Mouse (Mus musculus) hindbrain, embryonic 12.5 days (tissue): ENCODE results near the gene Dcp1a. TPM values are rescaled to one million over a fixed set of nuclear protein-coding genes. Genes with fewer than 3 reads are reported as not detected.

ENCODE experiments used
- ATAC-seq: fragments of 200-750 bp; cut with Nextera tagmentation; 2 replicates; pipeline ENCODE4 v1.8.0; 2017; ENCODE audit warnings: moderate TSS enrichment; ENCODE audit not compliant: low FRiP score
- H3K27ac ChIP-seq: fragments of 300-500 bp; sonication (generic); 2 replicates; pipeline ENCODE4 v1.5.1; 2016; ENCODE audit warnings: mild to moderate bottlenecking
- H3K27me3 ChIP-seq: fragments of 300-500 bp; sonication (generic); 2 replicates; pipeline ENCODE4 v1.6.1; 2016; ENCODE audit warnings: mild to moderate bottlenecking
- H3K36me3 ChIP-seq: fragments of 300-500 bp; sonication (generic); 2 replicates; pipeline ENCODE4 v1.6.1; 2016; ENCODE audit warnings: mild to moderate bottlenecking
- H3K4me1 ChIP-seq: fragments of 300-500 bp; sonication (generic); 2 replicates; pipeline ENCODE4 v1.6.1; 2016
- H3K4me2 ChIP-seq: fragments of 300-500 bp; sonication (generic); replicated peaks from 2 replicates; pipeline ENCODE4 v1.6.1; 2016; ENCODE audit warnings: mild to moderate bottlenecking
- H3K4me3 ChIP-seq: fragments of 300-500 bp; sonication (generic); 2 replicates; pipeline ENCODE4 v1.5.1; 2016; ENCODE audit warnings: mild to moderate bottlenecking
- H3K9ac ChIP-seq: fragments of 300-500 bp; sonication (generic); 2 replicates; pipeline ENCODE4 v1.6.1; 2016; ENCODE audit warnings: mild to moderate bottlenecking, moderate library complexity
- H3K9me3 ChIP-seq: fragments of 300-500 bp; sonication (generic); replicated peaks from 2 replicates; pipeline ENCODE4 v1.6.1; 2016; ENCODE audit warnings: mild to moderate bottlenecking
- WGBS: fragments of 180-500 bp; shearing (Covaris S2); methylation state at CpG from one replicate; pipeline ENCODE4 v1.1.7; 2016; 5-methylcytosine and 5-hydroxymethylcytosine counted together
- polyA plus RNA-seq: library from polyadenylated mRNA; unstranded; fragments of >200 nt; fragmentation: Nextera tagmentation; extraction: Ambion mirVana; gene quantifications from 2 replicates; pipeline ENCODE4 v1.2.1, GENCODE M21; 2016

The Dcp1a gene
- polyA plus RNA-seq, 1 experiment from 2014 or later, result 29.2 TPM

DNA sequence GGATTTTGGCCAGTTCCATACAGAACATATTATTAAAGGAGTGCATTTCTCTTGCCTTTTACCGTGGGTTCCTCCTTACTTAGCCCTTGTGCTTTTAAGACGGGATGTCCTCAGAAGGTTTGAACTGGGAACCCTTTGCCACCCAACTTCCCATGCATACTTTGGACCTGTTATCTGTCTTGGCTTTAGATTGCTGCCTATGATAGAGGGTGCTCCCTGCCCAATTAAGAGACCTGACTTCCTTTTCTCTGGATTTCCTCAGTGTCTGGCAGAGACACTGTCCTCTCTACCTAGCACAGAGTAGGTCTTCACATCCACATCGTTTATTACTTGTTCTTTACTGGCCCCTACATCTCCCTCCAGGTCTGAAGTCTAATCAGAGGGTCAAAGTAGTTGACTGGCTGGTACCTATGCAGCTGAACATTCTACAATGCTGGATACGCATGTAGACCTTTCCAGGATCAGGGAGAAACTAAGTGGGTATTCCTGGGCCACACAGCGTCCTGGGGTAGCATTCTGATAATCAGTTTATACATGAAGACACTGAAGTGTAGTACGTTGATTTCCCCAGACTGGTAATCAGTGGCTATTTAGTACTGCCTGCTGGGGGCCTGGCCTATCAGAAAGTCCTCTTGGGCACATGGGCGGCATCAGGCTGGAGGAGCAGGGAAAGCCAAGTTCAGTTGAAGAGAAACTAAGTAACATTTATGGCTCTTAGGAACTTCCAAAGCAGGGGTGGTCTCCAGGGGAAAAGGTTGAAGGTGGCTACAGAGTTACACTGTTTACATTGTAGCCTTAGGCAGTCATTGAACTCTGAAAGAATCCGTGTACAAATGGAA is 71.1 kb downstream of the Dcp1a start:
- Histone ChIP-seq H3K27me3 (no peaks in the 10 kb centered on the region), H3K9me3 (no peaks in the 10 kb centered on the region), H3K4me2 (peak overlapping the region; percentile 84), H3K36me3 (no peaks in the 10 kb centered on the region; the same call in 1 of the 2 replicates), H3K9ac (peak overlapping the region; percentile 83), H3K4me1 (peaks cover 29% of the 10 kb centered on the region), H3K4me3 (peak overlapping the region; percentile 64), H3K27ac (no peak overlapping the region)
- 41% methylated on average over 8 of the region's 8 CpGs for whole genome bisulfite sequencing
- no peak for ATAC-seq

GRCm38 (mm10) chr14:30551509-30551908 is 72.2 kb downstream of the Dcp1a start:
- no peak overlapping the region for H3K9ac ChIP-seq
- no peak overlapping the region for H3K27ac ChIP-seq
- H3K4me3 ChIP-seq, result peak overlapping the region; percentile 12; the same call in 1 of the 2 replicates
- ATAC-seq, result no peak
- no peaks in the 10 kb centered on the region for H3K9me3 ChIP-seq
- WGBS, result 74% methylated on average over 5 of the region's 5 CpGs
- H3K4me1 ChIP-seq, result peaks cover 29% of the 10 kb centered on the region
- peak overlapping the region; percentile 84 for H3K4me2 ChIP-seq
- peaks cover 3% of the 10 kb centered on the region; the same call in 1 of the 2 replicates for H3K36me3 ChIP-seq
- no peaks in the 10 kb centered on the region for H3K27me3 ChIP-seq

GRCm38 (mm10) chr14:30551981-30552380 is 72.6 kb downstream of the Dcp1a start:
- H3K27me3 ChIP-seq, result no peaks in the 10 kb centered on the region
- WGBS, result 99% methylated on average over 2 of the region's 2 CpGs
- peaks cover 29% of the 10 kb centered on the region for H3K4me1 ChIP-seq
- ATAC-seq, result no peak
- H3K36me3 ChIP-seq, result peaks cover 3% of the 10 kb centered on the region; the same call in 1 of the 2 replicates
- no peak overlapping the region for H3K4me3 ChIP-seq
- H3K9ac ChIP-seq, result no peak overlapping the region
- H3K4me2 ChIP-seq, result no peak overlapping the region
- no peaks in the 10 kb centered on the region for H3K9me3 ChIP-seq
- no peak overlapping the region for H3K27ac ChIP-seq

- Histone ChIP-seq H3K27me3 (no peaks in the 10 kb centered on the region), H3K9ac (no peak overlapping the region), H3K4me3 (no peak overlapping the region), H3K36me3 (peaks cover 4% of the 10 kb centered on the region), H3K9me3 (no peaks in the 10 kb centered on the region), H3K4me2 (no peak overlapping the region), H3K27ac (no peak overlapping the region), H3K4me1 (peaks cover 26% of the 10 kb centered on the region)
- WGBS, result 89% methylated on average over 4 of the region's 4 CpGs
- ATAC-seq, result no peak
These were observed 73.8 kb downstream of the Dcp1a start for GRCm38 (mm10) chr14:30553185-30553584.

DNA sequence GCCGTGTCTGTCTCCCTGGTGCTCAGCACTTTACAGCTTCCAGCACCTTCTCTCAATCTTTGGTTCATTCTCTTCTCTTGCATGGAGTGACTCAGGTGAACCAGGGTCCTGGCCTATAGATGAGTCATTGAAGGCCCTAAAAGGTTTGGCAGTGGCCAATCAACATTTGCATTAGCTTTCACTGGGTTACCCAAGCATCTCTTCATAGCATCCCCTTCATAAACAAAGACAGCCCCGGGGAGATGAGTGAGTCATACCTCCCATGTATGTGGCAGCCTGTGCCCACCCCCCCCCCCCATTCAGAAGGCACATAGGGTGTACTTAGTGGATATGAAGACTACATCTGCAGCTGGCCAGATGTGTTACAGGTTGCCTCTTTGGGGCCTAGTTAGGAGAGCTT is 77.3 kb downstream of the Dcp1a start:
- H3K27ac ChIP-seq, result no peak overlapping the region
- WGBS, result 83% methylated on average over 2 of the region's 2 CpGs
- no peaks in the 10 kb centered on the region for H3K9me3 ChIP-seq
- no peak overlapping the region for H3K4me3 ChIP-seq
- peaks cover under 1% of the 10 kb centered on the region for H3K4me1 ChIP-seq
- no peak overlapping the region for H3K9ac ChIP-seq
- H3K27me3 ChIP-seq, result no peaks in the 10 kb centered on the region
- H3K36me3 ChIP-seq, result peaks cover 39% of the 10 kb centered on the region
- H3K4me2 ChIP-seq, result no peak overlapping the region
- no peak for ATAC-seq

DNA sequence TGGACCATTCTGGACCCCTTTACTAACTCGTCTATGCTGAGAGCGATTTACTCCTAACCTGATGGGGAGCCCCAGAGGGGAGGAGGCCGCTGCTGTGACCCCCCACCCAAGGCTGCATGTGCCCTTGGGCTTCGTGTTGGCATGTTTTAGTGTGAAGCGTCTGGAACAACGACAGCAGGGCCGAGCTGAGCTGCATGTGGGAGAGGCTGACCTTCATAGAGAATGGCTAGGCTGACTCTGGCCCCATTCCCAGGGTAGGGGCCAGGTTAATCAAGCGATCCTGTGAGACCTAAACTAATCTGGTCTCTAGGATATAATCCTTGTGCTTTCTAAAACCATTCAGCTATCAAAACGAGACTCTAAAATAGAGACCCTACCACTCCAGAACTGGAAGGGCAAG is 78.4 kb downstream of the Dcp1a start:
- Histone ChIP-seq H3K4me2 (no peak overlapping the region), H3K4me1 (no peaks in the 10 kb centered on the region; the same call in 1 of the 2 replicates), H3K27ac (no peak overlapping the region), H3K27me3 (no peaks in the 10 kb centered on the region), H3K9ac (no peak overlapping the region), H3K36me3 (peaks cover 42% of the 10 kb centered on the region), H3K4me3 (no peak overlapping the region), H3K9me3 (no peaks in the 10 kb centered on the region)
- no peak for ATAC-seq
- 85% methylated on average over 9 of the region's 9 CpGs for WGBS

DNA sequence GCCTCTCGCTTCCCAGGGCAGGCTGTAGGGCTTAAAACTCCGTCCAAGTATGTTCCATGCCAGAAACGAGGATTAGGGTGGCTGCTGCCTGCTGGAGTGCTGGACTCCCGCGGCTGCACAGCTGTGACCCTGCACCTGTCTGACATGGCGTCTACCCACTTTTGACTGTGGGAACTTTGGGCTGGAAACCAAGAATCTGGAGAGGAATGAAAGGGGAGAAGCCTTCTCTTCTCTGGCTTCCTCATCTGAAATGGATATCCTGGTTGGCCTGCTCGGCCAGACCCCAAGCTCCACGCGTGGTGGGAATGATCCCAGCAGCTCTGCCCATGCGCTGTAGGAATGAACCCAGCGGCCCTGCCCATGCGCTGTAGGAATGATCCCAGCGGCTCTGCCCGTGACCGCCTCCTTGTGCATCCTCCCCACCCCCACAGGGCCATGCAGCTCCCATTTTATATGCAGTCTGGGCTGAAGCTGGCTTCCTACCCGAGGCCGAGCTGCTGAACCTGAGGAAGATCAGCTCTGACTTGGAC is 80.1 kb downstream of the Dcp1a start:
- ATAC-seq, result no peak
- WGBS, result 86% methylated on average over 17 of the region's 17 CpGs
- Histone ChIP-seq H3K4me2 (no peak overlapping the region), H3K4me3 (no peak overlapping the region), H3K27ac (no peak overlapping the region), H3K9me3 (no peaks in the 10 kb centered on the region), H3K4me1 (no peaks in the 10 kb centered on the region; the same call in 1 of the 2 replicates), H3K27me3 (no peaks in the 10 kb centered on the region), H3K9ac (no peak overlapping the region), H3K36me3 (peaks cover 56% of the 10 kb centered on the region)

- Histone ChIP-seq H3K4me3 (no peak overlapping the region), H3K27me3 (no peaks in the 10 kb centered on the region), H3K4me1 (no peaks in the 10 kb centered on the region; the same call in 1 of the 2 replicates), H3K36me3 (peaks cover 70% of the 10 kb centered on the region), H3K9me3 (no peaks in the 10 kb centered on the region), H3K27ac (peak overlapping the region; percentile 55; the same call in 1 of the 2 replicates), H3K9ac (no peak overlapping the region), H3K4me2 (no peak overlapping the region)
- 92% methylated on average over 13 of the region's 13 CpGs for WGBS
- no peak for ATAC-seq
These were observed 81.6 kb downstream of the Dcp1a start for GRCm38 (mm10) chr14:30560803-30561389.

DNA sequence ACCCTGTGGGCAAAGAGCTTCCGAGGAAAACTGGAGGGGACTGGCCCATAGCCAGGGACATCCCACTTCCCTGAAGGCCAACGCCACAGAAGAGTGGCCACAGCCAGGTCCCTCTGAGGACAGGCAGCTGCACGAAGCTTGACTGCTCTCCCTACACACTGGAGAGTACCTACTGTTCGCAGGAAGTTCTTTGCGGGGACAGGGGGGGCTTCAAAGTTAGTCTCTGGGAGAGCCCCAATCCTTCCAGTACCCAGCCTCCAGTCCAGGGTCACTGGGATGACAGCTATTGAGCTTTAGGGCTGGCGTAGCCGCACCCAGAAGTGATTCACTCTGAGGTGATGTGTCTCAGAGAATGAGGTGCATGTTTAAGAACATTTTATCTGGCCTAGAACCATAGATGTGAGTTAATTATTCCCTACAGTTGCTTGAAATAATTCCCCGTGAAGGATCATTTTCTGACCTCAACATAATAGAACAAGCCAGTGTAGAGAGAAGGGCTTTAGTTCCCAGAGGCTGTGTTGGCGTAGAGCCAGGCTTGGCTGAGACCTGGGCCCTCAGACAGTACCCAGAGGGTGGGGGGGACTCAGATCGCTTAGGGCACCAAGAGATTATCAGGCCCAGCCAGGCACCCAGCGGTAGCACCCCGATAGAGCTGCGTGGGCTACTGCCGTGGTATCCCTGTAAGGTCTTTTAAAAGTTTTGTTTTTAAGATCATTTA is 82.3 kb downstream of the Dcp1a start:
- no peak overlapping the region for H3K9ac ChIP-seq
- H3K36me3 ChIP-seq, result peaks cover 74% of the 10 kb centered on the region
- no peaks in the 10 kb centered on the region; the same call in 1 of the 2 replicates for H3K4me1 ChIP-seq
- no peaks in the 10 kb centered on the region for H3K27me3 ChIP-seq
- no peak overlapping the region for H3K4me2 ChIP-seq
- H3K4me3 ChIP-seq, result no peak overlapping the region
- peak; percentile 74; the same call in 1 of the 2 replicates for ATAC-seq
- H3K9me3 ChIP-seq, result no peaks in the 10 kb centered on the region
- 85% methylated on average over 14 of the region's 14 CpGs for WGBS
- H3K27ac ChIP-seq, result peak overlapping the region; percentile 55; the same call in 1 of the 2 replicates

GRCm38 (mm10) chr14:30562343-30562742 is 83.0 kb downstream of the Dcp1a start:
- H3K4me1 ChIP-seq, result no peaks in the 10 kb centered on the region; the same call in 1 of the 2 replicates
- H3K9me3 ChIP-seq, result no peaks in the 10 kb centered on the region
- no peak overlapping the region for H3K4me3 ChIP-seq
- peaks cover 81% of the 10 kb centered on the region for H3K36me3 ChIP-seq
- no peak for ATAC-seq
- no peaks in the 10 kb centered on the region for H3K27me3 ChIP-seq
- no peak overlapping the region for H3K9ac ChIP-seq
- no peak overlapping the region for H3K27ac ChIP-seq
- no peak overlapping the region for H3K4me2 ChIP-seq

DNA sequence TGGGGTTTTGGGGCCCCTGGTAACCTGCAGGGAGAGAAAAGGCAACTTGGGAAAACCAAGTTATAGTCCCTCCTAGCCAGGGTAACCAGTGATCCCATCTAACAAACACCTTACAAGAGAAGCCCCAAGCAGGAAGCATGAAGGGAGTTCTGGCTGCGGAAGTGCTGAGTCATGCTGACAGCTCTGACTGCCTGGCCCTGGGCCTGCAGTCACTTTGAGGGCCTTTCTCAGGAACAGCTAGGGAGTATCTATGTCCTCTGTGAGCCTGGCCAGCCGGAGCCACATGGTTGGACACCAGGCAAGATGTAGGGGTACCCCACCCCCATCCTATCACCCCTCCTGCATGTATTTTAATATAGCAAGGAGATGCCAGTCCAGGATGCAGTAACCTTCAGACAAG is 85.1 kb downstream of the Dcp1a start:
- 92% methylated on average over 2 of the region's 2 CpGs for WGBS
- Histone ChIP-seq H3K27ac (no peak overlapping the region), H3K9me3 (no peaks in the 10 kb centered on the region), H3K9ac (no peak overlapping the region), H3K4me3 (no peak overlapping the region), H3K27me3 (no peaks in the 10 kb centered on the region), H3K36me3 (peaks cover 88% of the 10 kb centered on the region), H3K4me2 (no peak overlapping the region), H3K4me1 (no peaks in the 10 kb centered on the region; the same call in 1 of the 2 replicates)
- no peak for ATAC-seq

DNA sequence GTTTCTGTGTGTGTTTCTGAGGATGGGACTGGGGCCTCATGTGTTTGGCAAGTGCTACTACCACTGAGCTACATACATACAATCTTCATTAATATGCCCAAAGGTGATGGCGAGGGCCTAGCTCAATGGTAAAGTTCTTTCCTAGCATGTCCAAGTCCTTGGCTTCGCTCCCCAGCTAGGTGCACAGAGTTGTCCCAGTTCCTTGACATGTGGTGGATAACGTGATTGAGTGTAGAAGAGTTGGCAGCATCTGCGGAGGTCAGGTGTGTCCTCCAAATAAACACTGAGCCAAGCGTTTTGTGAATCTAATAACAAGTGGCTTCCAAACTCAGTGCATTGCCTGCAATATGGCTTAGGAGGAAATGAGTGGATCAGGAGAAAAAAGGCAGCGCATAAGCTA is 87.0 kb downstream of the Dcp1a start:
- no peaks in the 10 kb centered on the region for H3K27me3 ChIP-seq
- H3K4me2 ChIP-seq, result no peak overlapping the region
- H3K36me3 ChIP-seq, result peaks cover 87% of the 10 kb centered on the region
- no peak overlapping the region for H3K9ac ChIP-seq
- WGBS, result 96% methylated on average over 6 of the region's 6 CpGs
- H3K4me3 ChIP-seq, result no peak overlapping the region
- ATAC-seq, result no peak
- no peaks in the 10 kb centered on the region; the same call in 1 of the 2 replicates for H3K4me1 ChIP-seq
- H3K27ac ChIP-seq, result no peak overlapping the region
- H3K9me3 ChIP-seq, result no peaks in the 10 kb centered on the region
